ENCODE assay signal across 8 mouse cellular contexts in the genomic region with DNA sequence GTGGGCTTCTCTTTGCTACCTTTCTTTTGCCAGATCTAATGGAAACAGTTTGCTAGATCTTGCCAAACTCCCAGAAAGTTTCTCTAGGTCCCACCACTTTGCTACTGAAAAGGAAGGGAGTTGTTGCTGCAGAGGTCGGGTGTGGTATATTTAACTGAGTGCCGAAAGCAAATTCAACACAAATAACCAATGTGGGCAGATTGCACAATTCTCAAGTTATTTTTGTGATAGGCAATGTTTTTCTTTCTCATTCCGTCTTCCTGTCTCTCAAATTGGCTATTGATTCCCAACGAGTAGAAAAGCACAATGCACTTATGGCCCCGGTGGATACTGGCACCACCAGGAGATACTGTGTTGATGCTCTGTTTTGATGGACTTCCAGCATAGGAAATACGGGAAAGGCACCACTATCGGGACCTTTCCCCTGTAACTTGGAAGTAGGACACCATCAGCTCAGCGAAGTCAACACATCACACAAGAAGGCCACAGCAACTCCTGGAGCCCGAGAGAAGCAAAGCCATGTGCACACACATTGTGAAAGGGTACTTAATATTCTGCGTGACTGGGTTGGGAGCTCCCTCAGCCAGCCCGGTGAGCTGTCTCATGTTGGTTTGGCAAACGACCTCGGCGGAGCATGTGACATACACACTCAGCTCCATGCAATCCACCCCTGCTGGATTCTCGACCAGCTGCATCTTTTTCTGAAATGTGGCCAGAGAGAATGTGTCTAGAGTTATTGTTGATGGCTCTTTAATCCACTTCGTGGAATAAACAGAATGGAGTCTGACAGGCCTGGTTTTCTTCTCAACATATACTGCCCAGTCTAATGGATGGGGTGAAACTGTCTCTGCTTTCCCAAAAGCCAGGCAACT. TPM values are rescaled to one million over a fixed set of nuclear protein-coding genes. Genes with fewer than 3 reads are reported as not detected.
A peak's percentile ranks its signal among the peaks of the same experiment; 100 is the strongest.
DNase-seq lines count a peak whose midpoint lies in the region; ATAC-seq and TF ChIP-seq lines count a peak whose summit lies in the region.

No protein-coding gene starts in this region.

- H3K27ac ChIP-seq in bone marrow, adult 2 months (ENCODE audit: control insufficient read depth, insufficient read depth, low read depth, low read length, poor library complexity) = peak overlapping the region; percentile 91
- H3K27ac ChIP-seq in heart, adult 2 months = peak overlapping the region; percentile 78
- H3K27ac ChIP-seq in kidney, embryonic 15.5 days = peak overlapping the region; percentile 65
- peak overlapping the region; percentile 93 for H3K27ac ChIP-seq in stomach, embryonic 14.5 days (ENCODE audit: low read length)

- H3K9me3 ChIP-seq in kidney, embryonic 15.5 days (replicated peaks) = no peaks in the 10 kb centered on the region
- H3K9me3 ChIP-seq in stomach, embryonic 14.5 days (ENCODE audit: control insufficient read depth, low read depth, low read length) = no peaks in the 10 kb centered on the region

- no peaks in the 10 kb centered on the region for H3K79me2 ChIP-seq in heart, adult 2 months (replicated peaks; ENCODE audit: control insufficient read depth, insufficient read depth, low read length)

- H3K4me1 ChIP-seq in bone marrow, adult 2 months (ENCODE audit: control insufficient read depth, insufficient read depth, low read length) = peaks cover 5% of the 10 kb centered on the region
- peaks cover 17% of the 10 kb centered on the region for H3K4me1 ChIP-seq in heart, adult 2 months (ENCODE audit: control insufficient read depth, insufficient read depth, low read length)
- H3K4me1 ChIP-seq in kidney, embryonic 15.5 days = peaks cover 17% of the 10 kb centered on the region
- H3K4me1 ChIP-seq in stomach, embryonic 14.5 days (ENCODE audit: control insufficient read depth, insufficient read depth, low read length) = peaks cover 26% of the 10 kb centered on the region; the same call in 1 of the 2 replicates

- no peak for TF ChIP-seq POLR2A in bone marrow, adult 2 months (IDR thresholded peaks at IDR 0.05; ENCODE audit: borderline replicate concordance, control insufficient read depth, low read depth, low read length)
- TF ChIP-seq POLR2A in heart, adult 2 months (IDR thresholded peaks at IDR 0.05; ENCODE audit: insufficient read depth, low read depth, low read length) = no peak; the same call in 1 of the 2 replicates

- peak; percentile 64; the same call in 1 of the 2 replicates for TF ChIP-seq EP300 in heart, adult 2 months (IDR thresholded peaks at IDR 0.05; ENCODE audit: insufficient read depth, low read depth, low read length)

- no peak for TF ChIP-seq CTCF in bone marrow, adult 2 months (IDR thresholded peaks at IDR 0.05; ENCODE audit: control insufficient read depth, insufficient read depth, low read length)
- TF ChIP-seq CTCF in heart, adult 2 months (IDR thresholded peaks at IDR 0.05) = peak; percentile 22; the same call in 1 of the 2 replicates

- intact Hi-C loops in heart, adult 2 months (cut with DNase I) = no loop called here

- WGBS in bone marrow, adult 2 months = 12% methylated on average over 16 of the region's 16 CpGs
- WGBS in heart, adult 2 months = 19% methylated on average over 16 of the region's 16 CpGs
- WGBS in kidney, embryonic 15.5 days = 50% methylated on average over 16 of the region's 16 CpGs
- WGBS in stomach, embryonic 14.5 days = 32% methylated on average over 16 of the region's 16 CpGs

- H3K4me2 ChIP-seq in kidney, embryonic 15.5 days = no peak overlapping the region
- H3K4me2 ChIP-seq in stomach, embryonic 14.5 days (replicated peaks; ENCODE audit: low read depth, low read length) = no peak overlapping the region

- no peak overlapping the region for H3K4me3 ChIP-seq in bone marrow, adult 2 months (replicated peaks; ENCODE audit: control insufficient read depth, low read depth, low read length)
- no peak overlapping the region for H3K4me3 ChIP-seq in heart, adult 2 months
- no peak overlapping the region for H3K4me3 ChIP-seq in kidney, embryonic 15.5 days (replicated peaks)
- no peak overlapping the region for H3K4me3 ChIP-seq in stomach, embryonic 14.5 days (ENCODE audit: low read depth, low read length)

- H3K36me3 ChIP-seq in heart, adult 2 months (ENCODE audit: control insufficient read depth, insufficient read depth, low read length) = no peaks in the 10 kb centered on the region; the same call in 1 of the 2 replicates
- no peaks in the 10 kb centered on the region for H3K36me3 ChIP-seq in kidney, embryonic 15.5 days
- no peaks in the 10 kb centered on the region for H3K36me3 ChIP-seq in stomach, embryonic 14.5 days (ENCODE audit: control insufficient read depth, insufficient read depth, low read length)

- DNase-seq in layer of hippocampus, adult 11-12 months (ENCODE audit: low spot score) = peak; percentile 75
- no peak for DNase-seq in layer of hippocampus, postnatal 14 days (ENCODE audit: low spot score in 2 of 2)
- DNase-seq in heart, adult 2 months = peak; percentile 64 to 79
- peak; percentile 60 for DNase-seq in lung, postnatal 14 days
- DNase-seq in spleen, postnatal 10 days (ENCODE audit: low spot score in 2 of 2) = no peak

- H3K9ac ChIP-seq in heart, adult 2 months (ENCODE audit: low read depth, low read length) = no peak overlapping the region
- H3K9ac ChIP-seq in kidney, embryonic 15.5 days = no peak overlapping the region
- no peak overlapping the region for H3K9ac ChIP-seq in stomach, embryonic 14.5 days (replicated peaks; ENCODE audit: low read depth, low read length)

- H3K27me3 ChIP-seq in heart, adult 2 months (ENCODE audit: control insufficient read depth, insufficient read depth, low read length) = no peaks in the 10 kb centered on the region
- H3K27me3 ChIP-seq in kidney, embryonic 15.5 days = no peaks in the 10 kb centered on the region
- H3K27me3 ChIP-seq in stomach, embryonic 14.5 days (ENCODE audit: control insufficient read depth, insufficient read depth, low read length) = no peaks in the 10 kb centered on the region

- ATAC-seq in kidney, embryonic 15.5 days (replicated peaks; ENCODE audit: low FRiP score) = peak; percentile 49; the same call in 1 of the 2 replicates
- ATAC-seq in stomach, embryonic 14.5 days (ENCODE audit: insufficient number of reproducible peaks, insufficient read depth, low FRiP score, low read depth) = peak; percentile 85

RNA-seq across cellular contexts. Expression of gene Mcur1, which starts 35.3 kb away (rescaled TPM):
- 10 to 100 TPM; 22.7 to 23.4 TPM for total RNA-seq in layer of hippocampus, postnatal 14 days (2021)
- 11.4 and 13.5 TPM in 2 replicates for polyA plus RNA-seq in bone marrow, adult 2 months (2011; ENCODE audit: insufficient read depth, insufficient read length, low replicate concordance, missing spikeins)
- total RNA-seq in heart, adult 2 months (2021) = 10 to 100 TPM; 43.9 to 49.8 TPM
- polyA plus RNA-seq in heart, adult 2 months (2012; rRNA removed) = 26.4 and 41.6 TPM in 2 replicates
- polyA plus RNA-seq in kidney, embryonic 15.5 days (2015; fragmentation: Nextera tagmentation; extraction: Ambion mirVana) = 20.2 and 21.9 TPM in 2 replicates
- polyA plus RNA-seq in stomach, embryonic 14.5 days (2014; fragmentation: Nextera tagmentation; extraction: Ambion mirVana) = 14.9 and 15.9 TPM in 2 replicates

RNA-seq across cellular contexts. Expression of gene Ranbp9, which starts 43.6 kb away (rescaled TPM):
- total RNA-seq in layer of hippocampus, postnatal 14 days (2021) = 10 to 100 TPM; 79.4 to 82.4 TPM
- polyA plus RNA-seq in bone marrow, adult 2 months (2011; ENCODE audit: insufficient read depth, insufficient read length, low replicate concordance, missing spikeins) = 13.0 and 16.7 TPM in 2 replicates
- total RNA-seq in heart, adult 2 months (2021) = 10 to 100 TPM; 42.2 to 44.2 TPM
- 16.1 and 22.3 TPM in 2 replicates for polyA plus RNA-seq in heart, adult 2 months (2012; rRNA removed)
- polyA plus RNA-seq in kidney, embryonic 15.5 days (2015; fragmentation: Nextera tagmentation; extraction: Ambion mirVana) = 8.2 and 10.8 TPM in 2 replicates
- polyA plus RNA-seq in stomach, embryonic 14.5 days (2014; fragmentation: Nextera tagmentation; extraction: Ambion mirVana) = 15.5 and 16.8 TPM in 2 replicates

Comparison
In these comparisons a context has a peak if more than half of its experiments do, and no peak if none do; other contexts are left out.
1. DNase-seq: peak in layer of hippocampus, adult 11-12 months (single experiment), heart, adult 2 months (2 of 2) and lung, postnatal 14 days (single experiment); none in layer of hippocampus, postnatal 14 days (0 of 2) and spleen, postnatal 10 days (0 of 2).
2. Peak in every context shown above with its lines, with median percentiles within 50 percentile points of each other: H3K27ac ChIP-seq.